Mouse (Mus musculus): ENCODE measurements around the gene Tbc1d25. TPM values are rescaled to one million over a fixed set of nuclear protein-coding genes. Genes with fewer than 3 reads are reported as not detected.

The Tbc1d25 gene
- polyA plus RNA-seq (2014; fragmentation: Nextera tagmentation; extraction: Ambion mirVana): 9.3 and 12.1 TPM in 2 replicates

- no peaks in the 10 kb centered on the region for H3K9me3 ChIP-seq (ENCODE audit: control insufficient read depth, low read length)
- H3K4me3 ChIP-seq (ENCODE audit: low read length): peak within 1 kb of the TSS; percentile 62
- 0 out of 2 replicates have a peak, but pooled peaks cover 4% of the 10 kb centered on the region for H3K36me3 ChIP-seq (ENCODE audit: control insufficient read depth, insufficient read depth, low read length)
- H3K27me3 ChIP-seq (ENCODE audit: control insufficient read depth, insufficient read depth, low read length): no peaks in the 10 kb centered on the region
- peak within 1 kb of the TSS; percentile 43 for H3K4me2 ChIP-seq (replicated peaks; ENCODE audit: low read depth, low read length)
- ATAC-seq (ENCODE audit: low FRiP score, low TSS enrichment): peak; percentile 96
- H3K27ac ChIP-seq (ENCODE audit: low read depth, low read length): no peak within 1 kb of the TSS
- H3K4me1 ChIP-seq (ENCODE audit: control insufficient read depth, insufficient read depth, low read length): no peaks in the 10 kb centered on the region
- WGBS: 20% methylated on average over 56 of the region's 56 CpGs
- H3K9ac ChIP-seq (ENCODE audit: low read depth, low read length): peak within 1 kb of the TSS; percentile 56
Observed at GRCm38 (mm10) chrX:8175504-8176385, at the start of gene Tbc1d25. TSS of gene Tbc1d25 (minus strand) at chrX:8176181.

DNA sequence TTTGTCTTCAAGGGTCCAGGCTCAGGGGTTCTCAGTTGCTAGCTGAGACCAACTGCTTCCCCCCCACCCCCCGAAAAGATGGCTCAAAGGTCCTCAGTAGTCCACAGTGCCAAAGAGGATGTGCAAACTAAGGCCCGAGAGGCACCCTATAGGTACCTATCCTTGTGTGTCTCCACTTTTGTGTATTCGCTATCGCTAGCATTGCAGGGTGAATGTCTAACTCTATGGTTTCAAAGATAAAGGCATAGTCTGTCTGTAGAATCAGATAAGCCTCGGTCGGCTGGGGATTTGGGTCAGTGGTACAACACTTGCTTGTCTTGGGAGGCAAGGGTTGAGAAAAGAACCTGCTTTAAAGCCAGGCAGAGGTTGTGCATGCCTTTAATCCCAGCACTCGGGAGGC lies 47.5 kb upstream of the Tbc1d25 start:
- Histone ChIP-seq H3K9me3 (ENCODE audit: control insufficient read depth, low read length) (no peaks in the 10 kb centered on the region), H3K4me2 (replicated peaks; ENCODE audit: low read depth, low read length) (no peak overlapping the region), H3K36me3 (ENCODE audit: control insufficient read depth, insufficient read depth, low read length) (no peaks in the 10 kb centered on the region), H3K4me3 (ENCODE audit: low read length) (no peak overlapping the region), H3K27me3 (ENCODE audit: control insufficient read depth, insufficient read depth, low read length) (no peaks in the 10 kb centered on the region), H3K27ac (ENCODE audit: low read depth, low read length) (no peak overlapping the region), H3K4me1 (ENCODE audit: control insufficient read depth, insufficient read depth, low read length) (no peaks in the 10 kb centered on the region), H3K9ac (ENCODE audit: low read depth, low read length) (no peak overlapping the region)
- WGBS: 87% methylated on average over 7 of the region's 7 CpGs
- ATAC-seq (ENCODE audit: low FRiP score, low TSS enrichment): no peak

- H3K27me3 ChIP-seq (ENCODE audit: control insufficient read depth, insufficient read depth, low read length): no peaks in the 10 kb centered on the region
- no peak overlapping the region for H3K4me3 ChIP-seq (ENCODE audit: low read length)
- H3K4me2 ChIP-seq (replicated peaks; ENCODE audit: low read depth, low read length): no peak overlapping the region
- H3K27ac ChIP-seq (ENCODE audit: low read depth, low read length): no peak overlapping the region
- no peaks in the 10 kb centered on the region for H3K9me3 ChIP-seq (ENCODE audit: control insufficient read depth, low read length)
- no peak for ATAC-seq (ENCODE audit: low FRiP score, low TSS enrichment)
- H3K4me1 ChIP-seq (ENCODE audit: control insufficient read depth, insufficient read depth, low read length): no peaks in the 10 kb centered on the region
- 71% methylated on average over 7 of the region's 7 CpGs for WGBS
- H3K9ac ChIP-seq (ENCODE audit: low read depth, low read length): no peak overlapping the region
- no peaks in the 10 kb centered on the region for H3K36me3 ChIP-seq (ENCODE audit: control insufficient read depth, insufficient read depth, low read length)
Observed at GRCm38 (mm10) chrX:8222678-8223421, 46.9 kb upstream of the Tbc1d25 start.

- WGBS: 84% methylated on average over 3 of the region's 3 CpGs
- H3K27ac ChIP-seq (ENCODE audit: low read depth, low read length): no peak overlapping the region
- H3K36me3 ChIP-seq (ENCODE audit: control insufficient read depth, insufficient read depth, low read length): no peaks in the 10 kb centered on the region
- ATAC-seq (ENCODE audit: low FRiP score, low TSS enrichment): no peak
- H3K4me1 ChIP-seq (ENCODE audit: control insufficient read depth, insufficient read depth, low read length): no peaks in the 10 kb centered on the region
- no peaks in the 10 kb centered on the region for H3K27me3 ChIP-seq (ENCODE audit: control insufficient read depth, insufficient read depth, low read length)
- no peaks in the 10 kb centered on the region for H3K9me3 ChIP-seq (ENCODE audit: control insufficient read depth, low read length)
- H3K9ac ChIP-seq (ENCODE audit: low read depth, low read length): no peak overlapping the region
- no peak overlapping the region for H3K4me3 ChIP-seq (ENCODE audit: low read length)
- H3K4me2 ChIP-seq (replicated peaks; ENCODE audit: low read depth, low read length): no peak overlapping the region
Observed at GRCm38 (mm10) chrX:8222296-8222677, 46.3 kb upstream of the Tbc1d25 start.

DNA sequence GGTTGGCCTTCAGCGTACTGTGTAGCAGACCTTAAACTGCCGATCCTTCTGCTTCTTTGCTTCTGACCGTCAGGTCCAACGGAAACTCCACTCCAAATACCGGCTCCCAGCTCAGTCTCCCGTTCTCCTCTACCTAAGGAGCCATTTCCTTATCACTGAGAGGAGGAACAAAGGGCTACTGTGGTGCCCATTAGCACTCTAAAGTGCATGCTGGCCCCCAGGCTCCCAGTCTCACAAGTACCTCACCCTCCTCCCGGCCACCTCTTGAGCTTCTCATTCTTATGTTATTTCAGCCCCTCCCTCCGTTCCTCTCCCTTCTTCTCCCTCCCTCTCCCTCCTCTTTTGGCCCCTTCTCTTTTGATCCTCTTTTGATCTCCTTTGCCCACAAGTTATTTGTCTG lies 43.7 kb upstream of the Tbc1d25 start:
- no peak overlapping the region for H3K4me2 ChIP-seq (replicated peaks; ENCODE audit: low read depth, low read length)
- no peak overlapping the region for H3K9ac ChIP-seq (ENCODE audit: low read depth, low read length)
- no peak for ATAC-seq (ENCODE audit: low FRiP score, low TSS enrichment)
- no peak overlapping the region for H3K4me3 ChIP-seq (ENCODE audit: low read length)
- no peaks in the 10 kb centered on the region for H3K9me3 ChIP-seq (ENCODE audit: control insufficient read depth, low read length)
- no peaks in the 10 kb centered on the region for H3K4me1 ChIP-seq (ENCODE audit: control insufficient read depth, insufficient read depth, low read length)
- H3K27me3 ChIP-seq (ENCODE audit: control insufficient read depth, insufficient read depth, low read length): no peaks in the 10 kb centered on the region
- no peak overlapping the region for H3K27ac ChIP-seq (ENCODE audit: low read depth, low read length)
- no peaks in the 10 kb centered on the region for H3K36me3 ChIP-seq (ENCODE audit: control insufficient read depth, insufficient read depth, low read length)
- WGBS: 32% methylated on average over 8 of the region's 8 CpGs

- Histone ChIP-seq H3K36me3 (ENCODE audit: control insufficient read depth, insufficient read depth, low read length) (no peaks in the 10 kb centered on the region), H3K9ac (ENCODE audit: low read depth, low read length) (no peak overlapping the region), H3K4me1 (ENCODE audit: control insufficient read depth, insufficient read depth, low read length) (no peaks in the 10 kb centered on the region), H3K4me3 (ENCODE audit: low read length) (no peak overlapping the region), H3K27ac (ENCODE audit: low read depth, low read length) (no peak overlapping the region), H3K27me3 (ENCODE audit: control insufficient read depth, insufficient read depth, low read length) (no peaks in the 10 kb centered on the region), H3K4me2 (replicated peaks; ENCODE audit: low read depth, low read length) (no peak overlapping the region), H3K9me3 (ENCODE audit: control insufficient read depth, low read length) (no peaks in the 10 kb centered on the region)
- 70% methylated on average over 2 of the region's 2 CpGs for WGBS
- no peak for ATAC-seq (ENCODE audit: low FRiP score, low TSS enrichment)
Observed at GRCm38 (mm10) chrX:8218114-8218513, 42.1 kb upstream of the Tbc1d25 start.

- H3K4me1 ChIP-seq (ENCODE audit: control insufficient read depth, insufficient read depth, low read length): no peaks in the 10 kb centered on the region
- no peaks in the 10 kb centered on the region for H3K27me3 ChIP-seq (ENCODE audit: control insufficient read depth, insufficient read depth, low read length)
- WGBS: 50% methylated on average over 6 of the region's 6 CpGs
- no peaks in the 10 kb centered on the region for H3K36me3 ChIP-seq (ENCODE audit: control insufficient read depth, insufficient read depth, low read length)
- ATAC-seq (ENCODE audit: low FRiP score, low TSS enrichment): no peak
- H3K27ac ChIP-seq (ENCODE audit: low read depth, low read length): no peak overlapping the region
- H3K4me2 ChIP-seq (replicated peaks; ENCODE audit: low read depth, low read length): no peak overlapping the region
- no peak overlapping the region for H3K9ac ChIP-seq (ENCODE audit: low read depth, low read length)
- no peak overlapping the region for H3K4me3 ChIP-seq (ENCODE audit: low read length)
- no peaks in the 10 kb centered on the region for H3K9me3 ChIP-seq (ENCODE audit: control insufficient read depth, low read length)
Observed at GRCm38 (mm10) chrX:8217383-8217782, 41.4 kb upstream of the Tbc1d25 start.

GRCm38 (mm10) chrX:8211490-8212207 lies 35.7 kb upstream of the Tbc1d25 start:
- no peak overlapping the region for H3K4me2 ChIP-seq (replicated peaks; ENCODE audit: low read depth, low read length)
- no peaks in the 10 kb centered on the region for H3K36me3 ChIP-seq (ENCODE audit: control insufficient read depth, insufficient read depth, low read length)
- ATAC-seq (ENCODE audit: low FRiP score, low TSS enrichment): no peak
- WGBS: 78% methylated on average over 7 of the region's 7 CpGs
- no peaks in the 10 kb centered on the region for H3K4me1 ChIP-seq (ENCODE audit: control insufficient read depth, insufficient read depth, low read length)
- no peak overlapping the region for H3K27ac ChIP-seq (ENCODE audit: low read depth, low read length)
- H3K27me3 ChIP-seq (ENCODE audit: control insufficient read depth, insufficient read depth, low read length): no peaks in the 10 kb centered on the region
- H3K9ac ChIP-seq (ENCODE audit: low read depth, low read length): no peak overlapping the region
- H3K4me3 ChIP-seq (ENCODE audit: low read length): no peak overlapping the region
- H3K9me3 ChIP-seq (ENCODE audit: control insufficient read depth, low read length): no peaks in the 10 kb centered on the region
